Mouse (Mus musculus) liver, postnatal 0 days (tissue): ENCODE data around the gene Banf2. TPM values are rescaled to one million over a fixed set of nuclear protein-coding genes. Genes with fewer than 3 reads are reported as not detected.

Experiments
- ATAC-seq: fragments of 200-750 bp; cut with Nextera tagmentation; 2 replicates; pipeline ENCODE4 v1.8.0; 2017; ENCODE audit warnings: mild to moderate bottlenecking, moderate library complexity
- DNase-seq: peaks from one replicate; pipeline ENCODE4 v3.0.0-alpha.2; 2016
- H3K27ac ChIP-seq: fragments of 300-500 bp; sonication (generic); 2 replicates; pipeline ENCODE4 v1.5.1; 2014; ENCODE audit warnings: antibody characterized with exemption, moderate library complexity, mild to moderate bottlenecking, low read depth
- H3K27me3 ChIP-seq: fragments of 300-500 bp; sonication (generic); 2 replicates; pipeline ENCODE4 v1.6.1; 2014; ENCODE audit warnings: low read length, control low read depth, mixed read lengths; ENCODE audit not compliant: insufficient read depth
- H3K36me3 ChIP-seq: fragments of 300-500 bp; sonication (generic); replicated peaks from 2 replicates; pipeline ENCODE4 v1.6.1; 2014; ENCODE audit warnings: mild to moderate bottlenecking, control low read depth, low read length, moderate library complexity, mixed read lengths; ENCODE audit not compliant: insufficient read depth
- H3K4me1 ChIP-seq: fragments of 300-500 bp; sonication (generic); 2 replicates; pipeline ENCODE4 v1.6.1; 2014; ENCODE audit warnings: antibody characterized with exemption, mild to moderate bottlenecking, control low read depth; ENCODE audit not compliant: insufficient read depth
- H3K4me2 ChIP-seq: fragments of 300-500 bp; sonication (generic); 2 replicates; pipeline ENCODE4 v1.6.1; 2014; ENCODE audit warnings: low read depth, mild to moderate bottlenecking, low read length, moderate library complexity, mixed read lengths
- H3K4me3 ChIP-seq: fragments of 300-500 bp; sonication (generic); 2 replicates; pipeline ENCODE4 v1.5.1; 2014; ENCODE audit warnings: low read depth, low read length
- H3K9ac ChIP-seq: fragments of 300-500 bp; sonication (generic); replicated peaks from 2 replicates; pipeline ENCODE4 v1.6.1; 2014; ENCODE audit warnings: mild to moderate bottlenecking, moderate library complexity
- H3K9me3 ChIP-seq: fragments of 300-500 bp; sonication (generic); 2 replicates; pipeline ENCODE4 v1.6.1; 2016; ENCODE audit warnings: mild to moderate bottlenecking, control low read depth, low read length, mixed read lengths
- CTCF ChIP-seq: sonication (generic); IDR thresholded peaks from 2 replicates; pipeline ENCODE4 v1.5.1; 2016; ENCODE audit warnings: antibody characterized with exemption, low read depth
- EP300 ChIP-seq: IDR thresholded peaks from 2 replicates; pipeline ENCODE4 v1.6.1; 2016; ENCODE audit warnings: antibody characterized with exemption, low read depth, mild to moderate bottlenecking
- WGBS: fragments of 180-500 bp; shearing (Covaris S2); extraction: QIAGEN DNeasy Blood & Tissue Kit; methylation state at CpG from one replicate; pipeline ENCODE4 v1.1.7; 2014; ENCODE audit not compliant: insufficient replicate concordance; 5-methylcytosine and 5-hydroxymethylcytosine counted together
- polyA plus RNA-seq: library from polyadenylated mRNA; unstranded; fragments of >200 nt; fragmentation: Nextera tagmentation; extraction: Ambion mirVana; gene quantifications from 2 replicates; pipeline ENCODE4 v1.2.1, GENCODE M21; 2015

Gene Banf2
- polyA plus RNA-seq, 1 experiment from 2014 or later: not detected

DNA sequence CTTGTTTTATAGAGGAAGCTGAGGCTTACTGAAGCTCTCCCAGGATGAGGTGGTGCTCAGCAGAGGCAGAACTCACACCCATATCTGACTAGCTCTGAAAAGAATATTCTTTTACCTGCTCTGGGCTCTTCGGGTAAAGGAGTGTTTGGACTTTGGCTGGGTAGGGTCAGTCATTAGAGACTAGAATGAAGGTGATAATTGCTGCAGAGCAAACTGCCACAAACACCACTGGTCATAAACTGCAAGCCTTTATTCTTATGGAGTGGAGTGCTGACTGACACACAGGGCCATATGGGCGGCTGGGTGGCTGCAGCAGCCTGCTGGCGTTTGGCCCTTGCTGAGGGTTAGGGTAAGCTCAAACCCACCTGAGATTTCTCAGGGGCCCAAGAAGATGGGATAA, 46.0 kb downstream of the Banf2 start:
- H3K4me3 ChIP-seq: no peak overlapping the region
- ATAC-seq (no peak), DNase-seq (no peak)
- TF ChIP-seq CTCF (no peak), EP300 (no peak)
- no peak overlapping the region for H3K4me2 ChIP-seq
- WGBS: 64% methylated on average over 3 of the region's 3 CpGs
- no peak overlapping the region for H3K27ac ChIP-seq
- no peaks in the 10 kb centered on the region for H3K36me3 ChIP-seq
- H3K27me3 ChIP-seq: no peaks in the 10 kb centered on the region
- H3K9ac ChIP-seq: no peak overlapping the region
- H3K9me3 ChIP-seq: no peaks in the 10 kb centered on the region
- no peaks in the 10 kb centered on the region for H3K4me1 ChIP-seq

DNA sequence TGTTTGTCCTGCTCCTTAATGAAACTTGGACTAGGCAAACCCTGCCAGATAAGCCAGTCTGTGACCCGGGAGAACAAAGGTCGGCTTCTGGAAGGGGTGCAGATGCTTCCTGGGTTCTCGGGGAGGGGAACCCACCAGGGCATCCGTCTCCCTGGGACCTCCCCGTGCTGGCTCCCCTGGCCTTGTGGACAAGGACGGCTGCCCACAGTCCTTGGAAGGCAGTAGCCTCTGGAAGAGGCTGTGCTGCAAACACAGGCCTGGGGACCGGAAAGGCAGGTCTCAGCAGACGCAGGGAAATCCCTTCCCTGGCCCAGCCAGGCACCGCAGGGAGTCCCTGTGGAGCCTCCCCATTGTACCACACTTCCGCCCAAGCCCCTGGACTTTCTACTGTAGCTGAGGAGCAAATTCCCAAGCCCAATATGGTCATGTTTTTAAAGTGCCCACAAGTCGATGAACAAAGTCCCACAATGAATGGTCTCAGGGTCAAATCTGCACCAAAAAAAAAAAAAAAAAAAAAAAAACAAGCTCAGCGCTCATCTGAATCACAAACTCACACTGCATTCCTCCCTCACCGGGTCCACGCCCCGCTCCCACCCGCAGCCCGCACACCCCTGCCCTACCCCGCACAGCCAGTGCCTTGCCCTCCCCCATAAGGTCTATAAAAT, 53.5 kb downstream of the Banf2 start:
- H3K9me3 ChIP-seq: no peaks in the 10 kb centered on the region
- H3K27ac ChIP-seq: no peak overlapping the region
- H3K9ac ChIP-seq: no peak overlapping the region
- TF ChIP-seq CTCF: no peak
- no peak for TF ChIP-seq EP300
- no peaks in the 10 kb centered on the region for H3K36me3 ChIP-seq
- no peak overlapping the region for H3K4me3 ChIP-seq
- DNase-seq (peak; percentile 20), ATAC-seq (peak; percentile 41)
- H3K4me2 ChIP-seq: no peak overlapping the region
- H3K4me1 ChIP-seq: no peaks in the 10 kb centered on the region; the same call in 1 of the 2 replicates
- H3K27me3 ChIP-seq: no peaks in the 10 kb centered on the region
- WGBS: 29% methylated on average over 18 of the region's 18 CpGs

DNA sequence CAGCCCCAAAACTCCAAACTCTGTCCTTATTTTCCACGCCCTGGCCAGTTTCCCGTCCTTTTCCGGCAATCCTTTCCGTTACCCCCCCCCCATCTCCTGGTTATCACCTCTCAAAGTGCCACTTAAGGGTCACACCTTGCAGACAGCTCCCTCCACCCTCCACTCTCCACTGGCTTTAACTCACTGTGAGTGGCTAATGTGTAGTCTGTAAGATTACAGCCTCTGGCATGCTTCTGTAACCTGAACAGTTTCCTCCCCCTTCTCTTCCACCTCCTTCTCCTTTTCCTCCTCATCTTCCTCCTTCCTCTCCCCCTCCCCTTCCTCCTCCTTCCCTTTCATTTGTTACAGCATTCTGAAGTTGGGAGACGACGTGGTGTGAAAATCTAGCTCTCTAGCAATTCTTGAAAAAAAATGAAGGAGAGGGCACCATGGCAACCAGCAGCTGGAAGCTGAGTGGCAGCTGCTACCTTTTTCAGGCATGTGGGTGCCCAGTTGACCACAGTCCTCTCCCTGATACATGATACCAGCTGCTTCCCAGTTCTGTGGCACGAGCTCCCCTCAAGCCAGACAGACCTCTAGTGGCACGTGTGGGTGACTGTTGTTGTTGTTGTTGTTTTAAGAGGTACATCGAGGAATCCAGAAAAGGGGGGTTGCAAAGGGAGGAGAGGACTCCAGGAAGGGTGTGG, 55.2 kb downstream of the Banf2 start:
- Histone ChIP-seq H3K9me3 (no peaks in the 10 kb centered on the region), H3K36me3 (no peaks in the 10 kb centered on the region), H3K4me2 (no peak overlapping the region), H3K27ac (no peak overlapping the region), H3K9ac (no peak overlapping the region), H3K4me3 (no peak overlapping the region), H3K27me3 (no peaks in the 10 kb centered on the region), H3K4me1 (no peaks in the 10 kb centered on the region; the same call in 1 of the 2 replicates)
- TF ChIP-seq EP300 (no peak), CTCF (no peak)
- 51% methylated on average over 9 of the region's 9 CpGs for WGBS
- no peak for ATAC-seq
- no peak for DNase-seq

DNA sequence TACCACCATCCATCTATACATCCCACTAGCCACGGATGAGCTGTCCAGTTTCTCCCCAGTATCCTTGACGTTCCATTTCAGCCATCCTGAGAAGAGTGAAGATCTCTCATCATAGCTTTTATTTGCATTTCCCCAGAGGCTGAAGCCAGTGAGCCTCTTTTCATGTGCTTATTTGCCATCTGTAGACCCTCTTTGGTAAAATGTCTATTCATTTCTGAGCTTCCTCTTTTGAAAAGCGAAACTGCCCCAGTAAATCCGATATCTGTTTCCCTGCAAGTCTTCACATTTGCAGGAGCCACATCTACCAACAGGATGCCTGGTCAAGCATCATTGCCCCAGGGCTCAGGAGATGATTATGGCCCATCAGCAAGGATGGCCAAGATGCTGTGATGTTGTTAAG, 59.9 kb downstream of the Banf2 start:
- no peaks in the 10 kb centered on the region; the same call in 1 of the 2 replicates for H3K4me1 ChIP-seq
- WGBS: 48% methylated on average over 4 of the region's 4 CpGs
- no peaks in the 10 kb centered on the region for H3K27me3 ChIP-seq
- no peak overlapping the region for H3K9ac ChIP-seq
- no peaks in the 10 kb centered on the region for H3K36me3 ChIP-seq
- DNase-seq (no peak), ATAC-seq (no peak)
- no peak overlapping the region for H3K4me3 ChIP-seq
- no peak for TF ChIP-seq EP300
- TF ChIP-seq CTCF: no peak
- H3K4me2 ChIP-seq: no peak overlapping the region
- H3K27ac ChIP-seq: no peak overlapping the region
- H3K9me3 ChIP-seq: no peaks in the 10 kb centered on the region

DNA sequence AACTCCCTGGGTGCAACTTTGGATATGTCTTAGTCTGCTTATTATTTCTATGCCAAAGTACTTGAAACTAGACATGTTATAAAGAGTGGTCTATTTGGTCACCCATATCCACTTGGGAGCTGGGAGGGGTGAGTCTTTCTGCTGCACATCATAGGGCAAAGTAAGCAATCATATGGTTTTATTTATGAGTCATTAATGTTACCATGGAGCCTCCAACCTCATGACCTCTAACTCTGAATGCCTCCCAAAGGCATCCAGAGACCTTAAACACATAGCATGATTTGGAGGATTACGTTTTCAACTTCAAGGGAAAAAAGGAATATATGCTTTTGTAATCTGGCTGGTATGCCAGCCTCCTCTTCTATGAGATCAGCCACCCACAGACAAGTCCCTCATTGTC, 61.9 kb downstream of the Banf2 start:
- ATAC-seq: no peak
- Histone ChIP-seq H3K27ac (no peak overlapping the region), H3K27me3 (no peaks in the 10 kb centered on the region), H3K4me2 (no peak overlapping the region), H3K36me3 (no peaks in the 10 kb centered on the region), H3K4me3 (no peak overlapping the region), H3K9ac (no peak overlapping the region), H3K9me3 (no peaks in the 10 kb centered on the region), H3K4me1 (no peaks in the 10 kb centered on the region)
- no peak for DNase-seq
- 58% methylated on average over 1 of the region's 1 CpGs for WGBS
- TF ChIP-seq EP300 (no peak), CTCF (no peak)

DNA sequence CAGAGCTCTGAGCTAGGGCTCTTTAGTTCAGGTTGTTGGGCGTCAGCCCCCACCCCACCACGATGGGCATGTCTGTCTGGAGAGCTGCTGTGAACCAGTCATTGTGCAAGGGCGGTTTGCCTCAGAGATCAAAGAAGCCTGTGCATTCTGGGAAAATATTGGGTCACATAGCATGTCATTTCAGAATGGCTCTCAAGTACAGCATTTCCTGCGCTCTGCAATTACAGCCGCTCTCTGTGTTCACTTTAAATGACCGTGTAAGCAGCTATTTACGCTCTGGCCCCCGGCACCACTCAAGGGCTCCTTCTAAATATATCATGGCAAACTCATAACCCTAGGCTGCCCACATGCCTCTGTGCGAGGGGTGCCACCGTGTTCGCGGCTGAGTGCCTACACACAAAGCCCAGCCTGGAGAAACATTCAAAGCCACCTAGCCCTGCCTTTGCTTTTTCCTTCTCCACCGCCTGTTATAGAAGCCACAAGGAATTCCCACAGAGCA, 68.7 kb downstream of the Banf2 start:
- Histone ChIP-seq H3K27ac (no peak overlapping the region), H3K9ac (no peak overlapping the region), H3K4me3 (no peak overlapping the region), H3K9me3 (no peaks in the 10 kb centered on the region), H3K36me3 (no peaks in the 10 kb centered on the region), H3K27me3 (no peaks in the 10 kb centered on the region), H3K4me1 (no peaks in the 10 kb centered on the region), H3K4me2 (no peak overlapping the region)
- TF ChIP-seq EP300 (no peak), CTCF (no peak)
- DNase-seq (no peak), ATAC-seq (no peak)
- 74% methylated on average over 13 of the region's 13 CpGs for WGBS
